Mouse (Mus musculus): ENCODE results near the gene Fbxo31. TPM values are rescaled to one million over a fixed set of nuclear protein-coding genes. Genes with fewer than 3 reads are reported as not detected.
A peak's percentile ranks its signal among the peaks of the same experiment; 100 is the strongest.

Gene Fbxo31
- polyA plus RNA-seq, 2 experiments from 2014 or later: 2.6 to 2.8 TPM

- no peak for ATAC-seq
These were observed 10.1 kb upstream of the Fbxo31 start for GRCm38 (mm10) chr8:121588750-121589149.

GRCm38 (mm10) chr8:121585159-121585825, 6.7 kb upstream of the Fbxo31 start:
- peak; percentile 89 for ATAC-seq

- ATAC-seq: peak; percentile 0
These were observed 6.1 kb upstream of the Fbxo31 start for GRCm38 (mm10) chr8:121584730-121585129.

GRCm38 (mm10) chr8:121583653-121584052, 5.0 kb upstream of the Fbxo31 start:
- no peak for ATAC-seq

GRCm38 (mm10) chr8:121580465-121580864, 1.9 kb upstream of the Fbxo31 start:
- no peak for ATAC-seq

- peak; percentile 4 for ATAC-seq
These were observed 593 bp downstream of the Fbxo31 start for GRCm38 (mm10) chr8:121577751-121578675.

- ATAC-seq: no peak
These were observed 2.9 kb downstream of the Fbxo31 start for GRCm38 (mm10) chr8:121575661-121576060.

GRCm38 (mm10) chr8:121573275-121573674, 5.3 kb downstream of the Fbxo31 start:
- no peak for ATAC-seq

- no peak for ATAC-seq
These were observed 6.5 kb downstream of the Fbxo31 start for GRCm38 (mm10) chr8:121572121-121572520.

- no peak for ATAC-seq
These were observed 7.8 kb downstream of the Fbxo31 start for GRCm38 (mm10) chr8:121570801-121571200.

GRCm38 (mm10) chr8:121570335-121570734, 8.3 kb downstream of the Fbxo31 start:
- ATAC-seq: no peak

- peak; percentile 60 for ATAC-seq
These were observed 10.3 kb downstream of the Fbxo31 start for GRCm38 (mm10) chr8:121568321-121568720.

- ATAC-seq: no peak
These were observed 14.9 kb downstream of the Fbxo31 start for GRCm38 (mm10) chr8:121563701-121564100.

- no peak for ATAC-seq
These were observed 15.7 kb downstream of the Fbxo31 start for GRCm38 (mm10) chr8:121562941-121563351.

GRCm38 (mm10) chr8:121561636-121562345, 16.8 kb downstream of the Fbxo31 start:
- ATAC-seq: no peak

- no peak for ATAC-seq
These were observed 18.0 kb downstream of the Fbxo31 start for GRCm38 (mm10) chr8:121560432-121561100.

- ATAC-seq: no peak
These were observed 18.8 kb downstream of the Fbxo31 start for GRCm38 (mm10) chr8:121559801-121560200.

GRCm38 (mm10) chr8:121558538-121558937, 20.1 kb downstream of the Fbxo31 start:
- ATAC-seq: no peak

GRCm38 (mm10) chr8:121557746-121558145, 20.9 kb downstream of the Fbxo31 start:
- no peak for ATAC-seq

- ATAC-seq: no peak
These were observed 24.7 kb downstream of the Fbxo31 start for GRCm38 (mm10) chr8:121553831-121554475.

GRCm38 (mm10) chr8:121552506-121552905, 26.1 kb downstream of the Fbxo31 start:
- no peak for ATAC-seq

All from CD4-positive, CD25-positive, alpha-beta regulatory T cell, adult 4 months (primary cell).